Mouse (Mus musculus) CD4-positive, CD25-positive, alpha-beta regulatory T cell, adult 9 weeks (primary cell): ENCODE results near the gene Zscan26. TPM values are rescaled to one million over a fixed set of nuclear protein-coding genes. Genes with fewer than 3 reads are reported as not detected.

Experiments
- polyA plus RNA-seq: library from polyadenylated mRNA; unstranded; fragments of 100-300 nt; shearing (Covaris generic); gene quantifications from one replicate; pipeline ENCODE4 v1.2.1, GENCODE M21; 2017

Gene Zscan26
- 11.3 TPM for polyA plus RNA-seq

GRCm38 (mm10) chr13:21453449-21453848 is at the start of gene Zscan26:
Zscan26 (minus strand) TSS chr13:21453730.

GRCm38 (mm10) chr13:21501182-21501581 is 47.7 kb upstream of the Zscan26 start, which contains the start of gene Gm11273:
Gm11273 (minus strand) TSS chr13:21501418.

GRCm38 (mm10) chr13:21495080-21495479 is 41.5 kb upstream of the Zscan26 start, which contains the start of gene AK157302:
AK157302 (plus strand) TSS chr13:21495223.

GRCm38 (mm10) chr13:21478759-21479670 is 25.5 kb upstream of the Zscan26 start, which contains the start of the genes Zkscan4 and Gm10065:
Zkscan4 (plus strand) TSS chr13:21478907.
Gm10065 (minus strand) TSS chr13:21479441.

GRCm38 (mm10) chr13:21468061-21469019 is 14.8 kb upstream of the Zscan26 start, which contains the start of gene Nkapl:
Nkapl (minus strand) TSS chr13:21468509.

GRCm38 (mm10) chr13:21440503-21441206 is 12.9 kb downstream of the Zscan26 start, which contains the start of gene Pgbd1:
Pgbd1 (minus strand) TSS chr13:21441058.

GRCm38 (mm10) chr13:21402287-21402846 is 51.2 kb downstream of the Zscan26 start, which contains the start of gene Zkscan3:
Zkscan3 (minus strand) TSS chr13:21402755.

Other genes with a start within 250 kb of the Zscan26 start
- not detected for gene Gpx5, start 161.0 kb downstream of the Zscan26 start, polyA plus RNA-seq
- gene Gpx6, start 141.6 kb downstream of the Zscan26 start, polyA plus RNA-seq, result not detected
- not detected for gene Olfr1367, start 106.8 kb downstream of the Zscan26 start, polyA plus RNA-seq
- 11.6 TPM for gene Zscan12, start 90.9 kb downstream of the Zscan26 start, polyA plus RNA-seq
- gene Zkscan3, start 51.0 kb downstream of the Zscan26 start, polyA plus RNA-seq, result 49.9 TPM
- 0.84 TPM for gene Pgbd1, start 12.7 kb downstream of the Zscan26 start, polyA plus RNA-seq
- 0.25 TPM for gene Nkapl, start 14.8 kb upstream of the Zscan26 start, polyA plus RNA-seq
- gene Zkscan4, start 25.2 kb upstream of the Zscan26 start, polyA plus RNA-seq, result not detected
- gene Gm10065, start 25.7 kb upstream of the Zscan26 start, polyA plus RNA-seq, result not detected
- 0.15 TPM for gene AK157302, start 41.5 kb upstream of the Zscan26 start, polyA plus RNA-seq
- 23.5 TPM for gene Gm11273, start 47.7 kb upstream of the Zscan26 start, polyA plus RNA-seq
- gene Zkscan8, start 77.4 kb upstream of the Zscan26 start, polyA plus RNA-seq, result 7.7 TPM
- gene Olfr1366, start 89.1 kb upstream of the Zscan26 start, polyA plus RNA-seq, result not detected
- not detected for gene Olfr1535, start 106.2 kb upstream of the Zscan26 start, polyA plus RNA-seq
- not detected for gene Olfr1364, start 128.0 kb upstream of the Zscan26 start, polyA plus RNA-seq
- gene Olfr1362, start 160.3 kb upstream of the Zscan26 start, polyA plus RNA-seq, result not detected
- gene Olfr11, start 188.8 kb upstream of the Zscan26 start, polyA plus RNA-seq, result not detected
- gene Olfr1361, start 209.7 kb upstream of the Zscan26 start, polyA plus RNA-seq, result not detected
- gene Olfr1360, start 223.7 kb upstream of the Zscan26 start, polyA plus RNA-seq, result not detected
- gene Olfr1359, start 244.4 kb upstream of the Zscan26 start, polyA plus RNA-seq, result not detected